Mouse (Mus musculus): Measurements from ENCODE around the gene Eid2b.

The Eid2b gene

DNA sequence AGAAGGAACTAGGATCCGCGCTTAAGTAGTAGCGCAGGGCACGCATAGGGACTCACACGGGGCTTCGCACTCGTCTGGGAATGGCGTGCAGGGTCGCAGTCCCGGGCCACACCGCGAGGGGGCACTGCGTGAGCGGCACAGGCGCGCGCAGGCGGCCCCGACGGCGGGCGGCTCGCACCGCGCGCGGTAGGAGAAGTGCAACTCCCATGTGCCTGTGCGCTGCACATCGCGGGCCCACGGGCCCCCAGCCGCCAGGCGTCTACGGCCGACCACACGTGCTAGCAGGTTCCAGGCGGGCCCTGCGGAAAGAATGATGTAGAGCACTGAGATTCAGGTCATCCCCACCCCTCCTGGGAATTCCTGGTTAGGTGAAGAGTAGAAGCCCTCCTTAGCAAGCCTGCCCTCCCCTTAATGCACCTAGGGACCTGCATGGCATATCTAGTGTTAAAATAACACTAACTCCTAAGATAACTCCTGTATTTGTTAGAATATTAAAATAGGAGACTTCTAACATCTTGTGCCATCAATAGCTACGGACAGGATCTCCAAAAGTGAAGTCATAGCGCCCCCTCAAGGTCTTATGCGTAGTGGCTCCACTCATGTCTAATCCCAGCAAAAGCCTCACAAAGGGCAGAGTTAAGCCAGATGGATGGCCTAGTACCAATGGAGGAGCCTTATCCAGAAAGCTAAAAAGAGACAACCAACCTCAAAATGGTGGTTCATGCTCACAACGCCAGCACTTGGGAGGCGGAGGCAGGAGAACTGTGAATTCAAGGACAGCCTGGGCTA is 21.5 kb downstream of the Eid2b start:
- intact Hi-C loops (cut with DNase I): loop anchor here (2.0 kb wide), 1 partner anchor 150 kb away; no protein-coding TSS in a partner anchor

DNA sequence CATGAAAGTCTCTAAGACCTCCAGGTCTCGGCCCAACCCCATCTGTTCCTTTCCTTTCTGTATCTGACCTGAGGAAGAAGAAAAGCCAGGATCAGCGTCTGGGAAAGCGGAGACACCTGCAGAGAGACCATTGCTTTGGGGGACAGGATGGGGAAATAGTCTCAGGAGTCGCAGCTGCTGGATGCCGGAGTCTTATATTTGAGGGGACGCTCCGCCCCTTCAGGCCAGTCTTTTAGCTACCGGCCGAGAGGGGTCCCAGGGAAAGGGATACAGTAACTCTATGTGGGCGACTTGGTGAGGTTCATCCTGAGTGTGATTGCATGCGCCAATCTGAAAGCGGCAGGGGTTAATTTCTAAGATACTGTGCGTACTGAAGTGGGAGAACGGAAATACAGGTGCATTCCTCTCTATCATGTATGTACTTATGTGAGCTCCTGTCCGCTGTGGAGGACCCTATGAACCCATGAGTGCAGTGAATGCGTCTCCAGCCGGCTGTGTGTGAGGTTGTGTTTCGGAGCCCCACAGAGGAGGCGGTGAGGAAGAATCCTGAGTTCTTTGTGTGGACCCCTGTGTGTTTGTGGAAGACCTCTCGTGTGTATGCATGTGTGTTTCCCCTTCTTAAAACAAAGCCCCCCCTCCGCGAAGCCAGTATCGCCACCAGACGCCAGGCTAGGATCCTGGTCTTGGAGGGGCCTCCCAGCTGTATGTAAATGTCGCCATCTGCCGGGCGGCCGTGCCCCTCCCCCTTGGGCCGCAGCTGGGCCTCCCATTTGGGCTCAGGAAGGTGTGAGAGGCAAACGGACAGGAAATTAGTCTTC is 24.3 kb downstream of the Eid2b start, which contains the start of gene Dll3:
Gene Dll3 (minus strand): TSS at position 623 of the 818 bp plus-strand sequence.
- intact Hi-C loops (cut with DNase I): loop anchor here (5.0 kb wide), 1 partner anchor 90 kb away; no protein-coding TSS in a partner anchor

DNA sequence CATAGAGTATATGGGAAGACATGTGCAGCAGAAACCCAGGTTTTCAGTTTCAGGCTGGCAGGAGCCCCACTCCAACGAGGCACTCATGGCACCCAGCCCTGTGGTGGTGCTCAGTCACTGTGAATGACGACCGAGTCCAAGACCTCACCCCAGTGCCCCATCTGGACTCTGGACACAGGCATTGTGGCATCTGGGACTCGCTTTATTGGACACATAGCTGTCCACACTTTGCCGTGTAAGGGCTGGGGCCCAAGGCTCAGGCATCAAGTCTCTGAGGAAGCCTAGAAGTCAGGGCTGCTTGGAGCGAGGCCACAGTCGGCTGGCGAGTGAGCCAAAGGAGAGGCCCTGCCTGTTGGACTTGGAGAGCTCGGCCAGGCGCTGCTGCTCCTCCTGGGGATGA is 28.1 kb downstream of the Eid2b start:
- intact Hi-C loops (cut with DNase I): no loop called here

DNA sequence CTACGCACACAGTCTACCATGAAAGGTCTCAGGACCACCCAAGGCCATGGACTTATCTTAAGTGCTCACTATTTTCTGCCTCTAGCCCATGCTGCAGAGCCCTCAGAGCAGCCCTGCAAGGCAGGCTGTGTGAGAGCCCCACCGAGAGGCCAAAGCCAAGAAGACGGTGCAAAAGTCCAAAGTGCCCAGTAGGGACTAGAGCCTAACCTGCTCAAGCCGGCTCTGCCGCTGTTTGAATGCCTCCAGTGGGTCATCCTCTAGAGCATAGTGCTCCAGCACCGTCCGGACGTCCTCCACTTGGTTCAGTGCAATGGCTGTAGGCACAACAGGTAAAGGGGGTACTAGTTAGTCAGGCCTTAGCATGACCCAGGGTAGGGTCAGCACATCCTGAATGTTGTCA is 28.7 kb downstream of the Eid2b start:
- intact Hi-C loops (cut with DNase I): no loop called here

DNA sequence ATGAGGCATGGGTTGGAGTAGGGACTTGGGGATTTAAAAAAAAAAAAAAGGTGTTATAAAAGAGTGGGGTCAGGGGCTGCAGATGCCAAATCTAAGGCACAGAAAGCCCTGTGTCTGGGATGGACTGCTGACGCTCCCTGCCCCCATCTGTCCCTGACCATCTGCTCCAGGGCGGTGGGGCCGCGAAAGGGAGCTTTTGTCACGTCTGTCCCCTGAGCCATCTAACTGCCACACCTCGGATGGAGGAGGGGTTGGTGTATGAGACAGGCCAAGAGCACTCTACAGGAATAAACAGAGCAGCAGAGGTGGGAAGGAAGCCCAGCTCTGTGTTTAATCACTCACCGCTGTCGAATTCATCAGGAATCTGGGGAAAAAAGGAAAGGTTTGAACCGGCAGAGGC is 32.2 kb downstream of the Eid2b start:
- intact Hi-C loops (cut with DNase I): no loop called here

DNA sequence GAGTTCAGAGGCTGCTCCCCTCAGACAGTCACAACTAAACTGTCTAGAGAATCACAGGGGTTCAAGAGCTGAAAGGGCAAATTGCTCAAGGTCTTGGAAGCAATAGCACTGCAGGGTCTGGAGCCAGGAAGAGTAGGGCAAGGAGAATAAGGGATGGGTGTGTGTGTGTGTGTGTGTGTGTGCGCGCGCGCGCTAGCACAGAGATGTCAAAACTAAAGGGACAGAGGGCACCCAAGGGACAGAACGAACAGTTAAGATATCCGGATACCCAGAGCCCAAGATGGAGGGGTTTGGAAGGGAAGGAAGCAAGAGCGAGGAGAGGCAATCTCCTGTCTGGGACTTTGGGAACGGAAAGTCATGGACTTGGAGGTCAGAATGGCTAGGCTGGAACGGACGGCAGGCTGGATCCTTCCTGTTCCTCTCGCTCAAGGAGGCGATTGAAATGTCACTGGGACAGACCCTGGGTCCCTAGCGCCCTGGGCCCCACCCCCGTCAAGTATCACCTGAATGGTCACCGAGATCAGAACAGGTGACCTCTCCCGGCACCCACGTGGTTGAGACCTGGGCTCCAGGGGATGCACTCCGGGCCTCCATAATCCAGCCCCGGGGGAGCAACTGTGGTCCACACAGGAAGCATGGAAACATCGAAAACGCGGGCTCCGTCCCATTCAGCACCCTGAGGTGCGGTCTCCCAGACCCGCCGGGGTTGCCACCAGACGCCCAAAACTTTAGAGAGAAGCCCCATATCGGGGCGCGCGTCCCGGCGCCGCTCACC is 33.8 kb downstream of the Eid2b start:
- intact Hi-C loops (cut with DNase I): no loop called here

DNA sequence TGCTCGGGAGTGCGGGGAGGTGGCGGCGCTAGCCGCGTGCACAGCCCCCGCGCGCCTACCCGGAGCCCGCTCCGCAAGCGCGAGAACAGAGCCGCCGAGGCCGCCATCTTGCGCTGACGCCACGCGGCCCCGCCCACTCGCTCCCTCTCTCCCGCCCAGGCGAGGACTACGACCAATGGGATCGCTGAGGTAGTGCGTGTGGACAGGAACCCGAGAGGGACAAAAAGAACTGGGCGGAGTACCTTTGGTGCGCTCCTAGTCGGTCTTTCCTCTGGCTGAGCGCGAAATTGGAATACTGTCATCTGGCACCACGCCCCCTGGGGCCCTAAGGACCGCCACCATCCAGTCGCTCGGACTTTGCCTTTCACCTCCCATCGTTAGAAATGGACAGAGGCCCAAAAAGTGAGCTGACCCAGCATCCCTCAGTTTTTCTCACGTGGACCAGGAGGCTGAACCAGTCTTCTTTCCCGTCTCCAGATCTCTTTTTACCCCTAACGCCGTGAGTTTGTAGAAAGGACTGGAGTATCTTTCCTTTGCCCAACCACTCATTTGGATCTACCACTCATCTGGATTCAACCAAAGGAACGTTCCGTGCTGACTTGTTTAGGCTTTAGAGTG is 34.5 kb downstream of the Eid2b start, which contains the start of gene Timm50:
Gene Timm50 (minus strand): TSS at position 147 of the 618 bp plus-strand sequence.
- intact Hi-C loops (cut with DNase I): no loop called here

DNA sequence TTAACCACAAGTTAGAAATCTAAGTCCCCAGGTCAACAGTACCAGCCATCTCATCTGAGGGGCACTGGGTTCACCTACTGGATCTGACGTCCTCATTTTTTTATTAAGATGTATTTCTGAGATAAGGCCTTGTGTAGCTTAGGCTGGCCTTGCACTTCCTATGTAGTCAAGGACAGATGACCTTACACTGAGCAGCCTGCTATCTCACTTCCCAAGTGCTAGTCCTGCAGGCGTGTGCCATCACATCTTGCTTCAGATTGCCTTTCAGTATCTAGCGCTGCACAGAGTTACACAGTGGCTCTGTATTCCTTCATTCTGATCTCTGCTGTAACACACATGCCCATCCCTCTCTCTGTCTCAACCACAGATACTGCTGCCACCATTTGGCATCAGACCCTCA is 40.5 kb downstream of the Eid2b start:
- intact Hi-C loops (cut with DNase I): no loop called here

DNA sequence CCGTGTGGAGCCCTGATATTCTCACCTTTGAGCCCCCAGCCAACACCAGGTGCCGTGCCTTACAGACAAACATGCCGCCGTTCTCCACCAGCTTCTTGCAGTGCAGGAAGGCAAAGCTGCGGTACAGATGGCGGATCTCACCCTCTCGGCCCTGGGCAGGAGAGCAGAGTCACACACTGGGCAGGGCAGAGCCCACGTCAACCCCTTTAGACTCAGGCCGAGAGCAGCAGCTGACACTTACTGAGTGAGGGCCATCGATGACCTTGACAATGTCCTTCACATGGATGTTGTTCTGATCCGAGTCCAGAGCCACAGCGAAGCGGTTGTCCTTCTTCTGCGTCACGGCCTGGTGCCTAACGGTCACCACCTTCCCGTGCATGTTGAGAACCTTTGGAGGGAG is 41.2 kb downstream of the Eid2b start:
- intact Hi-C loops (cut with DNase I): no loop called here

DNA sequence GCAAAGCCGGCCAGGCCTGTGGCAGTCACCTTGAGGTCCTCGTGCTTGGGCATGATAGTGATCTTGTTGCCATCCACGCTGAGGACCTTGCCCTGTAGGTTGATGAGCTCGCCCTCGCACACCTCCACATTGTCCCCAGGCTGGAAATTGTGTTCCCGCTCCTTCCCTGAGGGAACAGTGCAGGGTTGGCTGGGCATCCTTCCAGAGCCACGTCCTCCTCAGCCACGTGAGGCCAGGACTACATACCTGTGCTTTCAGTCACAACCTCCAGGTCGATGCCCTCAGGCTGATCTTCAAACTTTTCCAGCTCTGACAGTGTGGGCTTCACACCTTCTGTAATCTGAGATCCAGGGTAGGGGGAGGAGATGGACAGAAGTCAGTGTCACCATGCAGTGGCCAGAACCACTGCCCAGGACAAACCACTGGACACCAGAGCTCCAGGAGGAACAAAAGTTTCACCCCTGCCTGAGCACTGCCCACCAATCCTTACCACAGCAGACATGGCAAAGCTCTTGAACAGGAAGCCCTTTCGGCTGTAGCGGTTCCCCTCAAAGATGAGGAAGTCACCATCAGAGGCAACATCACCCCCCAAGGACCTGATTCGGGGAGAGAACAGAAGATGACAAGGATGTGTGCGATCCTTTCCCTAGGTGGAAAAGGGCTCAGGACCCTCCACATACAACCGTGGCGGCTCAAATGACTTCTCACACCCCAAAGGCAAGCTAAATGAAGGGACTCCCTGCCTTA is 44.6 kb downstream of the Eid2b start:
- intact Hi-C loops (cut with DNase I): no loop called here

DNA sequence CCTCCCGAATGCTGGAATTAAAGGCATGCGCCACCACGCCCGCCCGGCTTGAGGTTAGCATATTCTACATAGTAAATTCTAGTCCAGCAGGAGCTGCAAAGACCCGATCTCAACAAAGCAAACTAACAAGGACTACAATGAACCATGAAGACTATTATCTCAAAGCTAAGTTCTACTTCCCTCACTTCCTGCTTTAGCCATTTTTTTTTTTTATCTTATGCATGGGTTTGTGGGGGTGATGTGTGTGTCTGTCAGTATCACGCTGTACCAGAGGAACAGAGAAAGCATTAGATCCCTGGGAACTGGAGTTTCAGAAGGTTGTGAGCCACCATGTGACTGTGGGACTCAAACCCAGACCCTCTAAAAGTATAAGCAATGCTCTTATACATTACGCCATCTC is 47.8 kb downstream of the Eid2b start:
- intact Hi-C loops (cut with DNase I): no loop called here

DNA sequence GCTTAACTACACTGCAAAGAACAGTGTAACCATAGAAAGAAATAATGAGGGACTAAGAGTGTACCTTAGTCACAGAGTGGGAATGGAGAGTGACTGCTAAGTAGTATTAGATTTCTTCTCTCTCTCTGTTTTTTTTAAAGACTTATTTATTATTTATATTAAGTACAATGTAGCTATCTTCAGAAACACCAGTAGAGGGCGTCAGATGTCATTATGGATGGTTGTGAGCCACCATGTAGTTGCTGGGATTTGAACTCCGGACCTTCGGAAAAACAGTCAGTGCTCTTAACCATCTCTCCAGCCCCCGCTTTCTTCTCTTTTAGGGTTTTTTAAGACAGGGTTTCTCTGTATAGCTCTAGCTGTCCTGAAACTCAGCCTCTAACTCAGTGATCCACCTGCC is 48.9 kb downstream of the Eid2b start:
- intact Hi-C loops (cut with DNase I): no loop called here

DNA sequence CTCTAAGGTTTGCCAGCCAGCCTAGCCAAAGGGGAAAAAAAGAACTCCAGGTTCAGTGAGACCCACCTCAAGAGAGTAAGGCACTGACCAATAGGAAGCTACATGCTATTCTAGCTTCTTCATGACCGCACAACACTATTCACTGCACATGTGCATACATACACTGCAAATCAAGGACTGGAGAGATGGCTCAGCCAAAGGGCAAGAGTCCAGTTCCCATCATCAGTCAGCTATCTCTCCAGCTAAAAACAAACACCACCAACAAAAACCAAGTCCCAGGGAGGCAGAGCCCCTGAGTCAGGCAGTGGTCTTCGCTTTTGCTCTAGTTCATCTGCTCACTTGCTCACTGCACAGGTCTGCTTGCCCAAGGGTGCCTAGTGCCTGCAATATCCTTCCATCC is 50.7 kb downstream of the Eid2b start:
- intact Hi-C loops (cut with DNase I): no loop called here

Data from adrenal gland (tissue).